Mouse (Mus musculus) kidney, embryonic 14.5 days (tissue): ENCODE measurements around the gene Cog3. TPM values are rescaled to one million over a fixed set of nuclear protein-coding genes. Genes with fewer than 3 reads are reported as not detected.

Experiments
- ATAC-seq: fragments of 200-750 bp; cut with Nextera tagmentation; 2 replicates; pipeline ENCODE4 v1.8.0; 2017; ENCODE audit warnings: moderate number of reproducible peaks, mild to moderate bottlenecking, moderate TSS enrichment, moderate library complexity; ENCODE audit not compliant: low FRiP score, low TSS enrichment
- H3K27ac ChIP-seq: fragments of 300-500 bp; sonication (generic); 2 replicates; pipeline ENCODE4 v1.5.1; 2014; ENCODE audit warnings: low read depth, mild to moderate bottlenecking, low read length, moderate library complexity, mixed read lengths
- H3K27me3 ChIP-seq: fragments of 300-500 bp; sonication (generic); 2 replicates; pipeline ENCODE4 v1.6.1; 2014; ENCODE audit warnings: mild to moderate bottlenecking, low read length; ENCODE audit not compliant: control insufficient read depth, insufficient read depth
- H3K36me3 ChIP-seq: fragments of 300-500 bp; sonication (generic); 2 replicates; pipeline ENCODE4 v1.6.1; 2014; ENCODE audit warnings: low read length, mixed read lengths; ENCODE audit not compliant: control insufficient read depth, insufficient read depth
- H3K4me1 ChIP-seq: fragments of 300-500 bp; sonication (generic); 2 replicates; pipeline ENCODE4 v1.6.1; 2014; ENCODE audit warnings: low read length, mixed read lengths; ENCODE audit not compliant: control insufficient read depth, insufficient read depth
- H3K4me2 ChIP-seq: fragments of 300-500 bp; sonication (generic); replicated peaks from 2 replicates; pipeline ENCODE4 v1.6.1; 2014; ENCODE audit warnings: low read depth, mild to moderate bottlenecking, low read length
- H3K4me3 ChIP-seq: fragments of 300-500 bp; sonication (generic); 2 replicates; pipeline ENCODE4 v1.5.1; 2014; ENCODE audit warnings: mild to moderate bottlenecking, low read length
- H3K9ac ChIP-seq: fragments of 300-500 bp; sonication (generic); 2 replicates; pipeline ENCODE4 v1.6.1; 2014; ENCODE audit warnings: low read depth, mild to moderate bottlenecking, low read length, moderate library complexity
- H3K9me3 ChIP-seq: fragments of 300-500 bp; sonication (generic); 2 replicates; pipeline ENCODE4 v1.6.1; 2016; ENCODE audit warnings: low read length; ENCODE audit not compliant: control insufficient read depth
- WGBS: fragments of 180-500 bp; shearing (Covaris S2); extraction: QIAGEN DNeasy Blood & Tissue Kit; methylation state at CpG from one replicate; pipeline ENCODE4 v1.1.7; 2014; 5-methylcytosine and 5-hydroxymethylcytosine counted together
- polyA plus RNA-seq: library from polyadenylated mRNA; unstranded; fragments of >200 nt; fragmentation: Nextera tagmentation; extraction: Ambion mirVana; gene quantifications from 2 replicates; pipeline ENCODE4 v1.2.1, GENCODE M21; 2014

Gene Cog3
- polyA plus RNA-seq, 1 experiment from 2014 or later = 24.9 TPM

- WGBS = 91% methylated on average over 5 of the region's 5 CpGs
- peaks cover 73% of the 10 kb centered on the region for H3K36me3 ChIP-seq
- no peak for ATAC-seq
Observed at GRCm38 (mm10) chr14:75720121-75720520, 34.2 kb downstream of the Cog3 start.

DNA sequence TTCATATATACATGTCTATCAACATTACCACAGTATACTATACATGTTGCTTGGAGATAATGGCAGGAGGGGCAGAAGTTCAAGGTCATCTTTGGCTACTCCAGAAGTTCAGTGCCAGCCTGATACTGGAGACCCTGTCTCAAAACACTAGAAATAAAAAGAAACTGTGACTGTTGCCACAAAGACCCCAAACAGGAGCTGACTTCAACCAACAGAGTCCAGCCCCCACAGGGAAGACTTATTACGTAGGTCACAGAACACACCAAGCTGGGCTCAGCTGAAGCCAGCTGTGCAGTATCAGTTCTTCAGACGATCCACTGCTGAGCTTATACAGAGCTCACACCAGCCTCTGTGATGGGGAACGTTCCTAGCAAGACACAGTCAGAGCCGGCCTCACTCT lies 37.9 kb downstream of the Cog3 start:
- Histone ChIP-seq H3K27ac (no peak overlapping the region), H3K27me3 (no peaks in the 10 kb centered on the region), H3K4me1 (no peaks in the 10 kb centered on the region), H3K9ac (no peak overlapping the region), H3K9me3 (no peaks in the 10 kb centered on the region), H3K36me3 (peaks cover 78% of the 10 kb centered on the region), H3K4me3 (no peak overlapping the region), H3K4me2 (no peak overlapping the region)
- WGBS = 78% methylated on average over 4 of the region's 4 CpGs
- ATAC-seq = no peak

More at GRCm38 (mm10) chr14:75720121-75720520, 34.2 kb downstream of the Cog3 start:
- no peaks in the 10 kb centered on the region for H3K9me3 ChIP-seq
- H3K27me3 ChIP-seq = no peaks in the 10 kb centered on the region
- no peak overlapping the region for H3K9ac ChIP-seq
- H3K27ac ChIP-seq = no peak overlapping the region
- no peak overlapping the region for H3K4me2 ChIP-seq
- H3K4me3 ChIP-seq = no peak overlapping the region
- H3K4me1 ChIP-seq = no peaks in the 10 kb centered on the region

- Histone ChIP-seq H3K4me3 (no peak overlapping the region), H3K36me3 (peaks cover 73% of the 10 kb centered on the region), H3K4me1 (no peaks in the 10 kb centered on the region), H3K27ac (no peak overlapping the region), H3K27me3 (no peaks in the 10 kb centered on the region), H3K9me3 (no peaks in the 10 kb centered on the region), H3K4me2 (no peak overlapping the region), H3K9ac (no peak overlapping the region)
- no peak for ATAC-seq
- 80% methylated on average over 4 of the region's 4 CpGs for WGBS
Observed at GRCm38 (mm10) chr14:75713661-75714060, 40.7 kb downstream of the Cog3 start.

DNA sequence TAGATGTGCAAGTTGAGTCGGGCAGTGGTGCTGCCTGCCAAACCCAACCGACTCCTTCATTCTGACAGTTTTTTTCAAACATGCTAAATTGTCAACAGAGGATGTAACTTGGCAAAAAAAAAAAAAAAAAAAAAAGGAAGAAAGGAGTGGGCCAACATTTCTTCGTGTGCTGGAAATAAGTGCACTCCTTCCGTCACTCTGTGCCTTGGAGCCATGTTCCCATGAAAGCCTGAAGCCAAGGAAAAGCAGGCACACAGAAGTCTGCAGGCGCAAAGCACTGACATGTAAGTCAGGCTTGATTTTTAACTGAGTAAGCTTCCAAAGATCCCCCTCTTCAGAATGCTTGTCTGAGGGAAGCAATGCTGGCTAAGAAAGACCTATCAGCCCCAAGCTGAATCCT lies 41.6 kb downstream of the Cog3 start:
- peaks cover 63% of the 10 kb centered on the region for H3K36me3 ChIP-seq
- no peak overlapping the region for H3K4me3 ChIP-seq
- H3K4me2 ChIP-seq = no peak overlapping the region
- H3K27me3 ChIP-seq = no peaks in the 10 kb centered on the region
- ATAC-seq = no peak
- no peak overlapping the region for H3K27ac ChIP-seq
- no peak overlapping the region for H3K9ac ChIP-seq
- WGBS = 73% methylated on average over 5 of the region's 5 CpGs
- H3K4me1 ChIP-seq = peaks cover 4% of the 10 kb centered on the region; the same call in 1 of the 2 replicates
- H3K9me3 ChIP-seq = no peaks in the 10 kb centered on the region

- Histone ChIP-seq H3K27ac (no peak overlapping the region), H3K9ac (no peak overlapping the region), H3K36me3 (peaks cover 54% of the 10 kb centered on the region), H3K9me3 (no peaks in the 10 kb centered on the region), H3K27me3 (no peaks in the 10 kb centered on the region), H3K4me2 (no peak overlapping the region), H3K4me3 (no peak overlapping the region), H3K4me1 (peaks cover 4% of the 10 kb centered on the region; the same call in 1 of the 2 replicates)
- no peak for ATAC-seq
- WGBS = 92% methylated on average over 3 of the region's 3 CpGs
Observed at GRCm38 (mm10) chr14:75711731-75712130, 42.6 kb downstream of the Cog3 start.

DNA sequence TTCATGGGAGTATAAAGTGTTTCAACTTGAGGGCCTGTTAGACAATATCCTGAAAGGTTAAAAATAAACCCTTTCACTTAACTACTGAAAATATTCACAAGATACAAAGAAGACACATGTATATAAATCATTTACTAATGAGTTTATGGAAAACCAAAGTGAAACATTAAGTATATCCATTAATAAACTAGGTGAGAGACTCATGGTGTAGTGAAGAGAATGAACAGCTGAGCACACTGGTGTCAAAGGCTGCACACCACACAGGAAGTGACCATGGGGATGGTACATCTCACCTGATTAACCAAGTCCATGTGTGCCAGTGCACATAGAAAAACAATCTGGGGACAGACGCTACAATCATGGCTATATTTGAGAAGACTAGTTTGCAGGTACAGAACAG lies 45.3 kb downstream of the Cog3 start:
- Histone ChIP-seq H3K9me3 (no peaks in the 10 kb centered on the region), H3K27ac (no peak overlapping the region), H3K36me3 (peaks cover 39% of the 10 kb centered on the region), H3K4me2 (no peak overlapping the region), H3K4me1 (peaks cover 4% of the 10 kb centered on the region; the same call in 1 of the 2 replicates), H3K4me3 (no peak overlapping the region), H3K27me3 (no peaks in the 10 kb centered on the region), H3K9ac (no peak overlapping the region)
- no peak for ATAC-seq
- 68% methylated on average over 1 of the region's 1 CpGs for WGBS

DNA sequence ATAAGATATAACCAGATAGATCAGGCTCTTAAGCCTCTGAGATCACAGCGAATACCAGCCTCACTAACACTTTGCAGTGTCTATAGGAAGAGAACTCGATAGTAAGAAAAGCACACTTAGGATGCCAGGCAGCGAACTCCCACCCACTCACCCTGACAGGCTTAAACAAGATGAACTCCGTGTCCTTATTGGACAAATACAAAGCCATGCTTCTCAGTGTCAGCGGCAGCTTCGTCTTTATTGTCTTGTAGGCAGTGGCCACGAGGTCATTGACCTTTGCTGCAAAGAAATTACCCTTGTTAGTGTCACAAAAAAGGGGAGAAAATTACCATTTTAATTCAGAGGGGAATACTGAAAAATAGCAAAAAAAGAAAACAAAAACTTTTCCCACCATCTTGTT lies 46.5 kb downstream of the Cog3 start:
- H3K4me3 ChIP-seq = no peak overlapping the region
- no peak overlapping the region for H3K27ac ChIP-seq
- no peak for ATAC-seq
- 35% methylated on average over 7 of the region's 7 CpGs for WGBS
- no peaks in the 10 kb centered on the region for H3K9me3 ChIP-seq
- peaks cover 4% of the 10 kb centered on the region; the same call in 1 of the 2 replicates for H3K4me1 ChIP-seq
- H3K27me3 ChIP-seq = no peaks in the 10 kb centered on the region
- no peak overlapping the region for H3K9ac ChIP-seq
- no peak overlapping the region for H3K4me2 ChIP-seq
- H3K36me3 ChIP-seq = peaks cover 46% of the 10 kb centered on the region

DNA sequence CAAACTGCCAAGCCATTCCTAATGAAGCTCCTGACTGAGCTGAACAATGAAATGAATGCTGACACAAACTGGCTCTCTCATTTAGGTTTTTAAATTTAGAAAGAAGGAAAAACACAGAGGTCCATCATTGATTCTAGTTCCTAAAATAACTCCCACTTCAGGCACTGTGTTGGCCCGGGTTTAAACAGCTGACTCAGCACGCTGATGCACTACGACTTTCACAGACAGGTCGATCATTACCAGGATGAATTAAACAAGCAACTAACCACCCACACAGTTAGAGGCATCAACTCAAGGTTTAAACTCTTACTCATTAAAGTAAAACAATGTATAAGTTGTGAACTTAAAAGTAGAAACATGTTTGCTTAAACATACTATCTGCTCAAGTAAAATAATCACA lies 47.7 kb downstream of the Cog3 start:
- Histone ChIP-seq H3K4me2 (no peak overlapping the region), H3K9me3 (no peaks in the 10 kb centered on the region), H3K36me3 (peaks cover 45% of the 10 kb centered on the region), H3K4me1 (peaks cover 4% of the 10 kb centered on the region; the same call in 1 of the 2 replicates), H3K9ac (no peak overlapping the region), H3K27ac (peak overlapping the region; percentile 51; the same call in 1 of the 2 replicates), H3K27me3 (no peaks in the 10 kb centered on the region), H3K4me3 (no peak overlapping the region)
- 60% methylated on average over 4 of the region's 4 CpGs for WGBS
- peak; percentile 51; the same call in 1 of the 2 replicates for ATAC-seq

- Histone ChIP-seq H3K4me2 (no peak overlapping the region), H3K27me3 (no peaks in the 10 kb centered on the region), H3K4me1 (no peaks in the 10 kb centered on the region), H3K27ac (no peak overlapping the region), H3K9me3 (no peaks in the 10 kb centered on the region), H3K36me3 (peaks cover 16% of the 10 kb centered on the region), H3K9ac (no peak overlapping the region), H3K4me3 (no peak overlapping the region)
- no peak for ATAC-seq
- 52% methylated on average over 1 of the region's 1 CpGs for WGBS
Observed at GRCm38 (mm10) chr14:75697928-75698327, 56.4 kb downstream of the Cog3 start.
